Mouse (Mus musculus): ENCODE measurements around the gene Pde6h. TPM values are rescaled to one million over a fixed set of nuclear protein-coding genes. Genes with fewer than 3 reads are reported as not detected.

Pde6h gene
- polyA plus RNA-seq (2012; rRNA removed): under 0.01 and 0.07 TPM in 2 replicates

DNA sequence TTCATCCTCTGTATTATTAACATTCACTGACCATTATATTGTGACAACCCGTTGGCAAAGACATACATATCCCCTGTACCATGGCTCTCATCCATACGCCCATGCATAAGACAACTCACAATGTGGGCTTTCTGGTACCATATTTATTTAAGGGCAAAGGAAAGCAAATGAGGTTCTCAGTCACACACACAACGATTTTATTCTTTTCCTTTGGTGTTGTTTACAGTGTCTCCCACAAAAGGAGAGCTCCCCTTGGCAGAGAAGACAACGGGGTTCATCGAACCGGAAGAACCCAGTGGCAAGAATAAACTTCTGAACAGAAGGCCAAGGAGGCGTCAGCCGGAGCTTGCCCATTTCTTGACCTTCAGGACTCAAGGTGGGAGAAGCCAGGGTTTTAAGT is at the start of gene Pde6h:
Pde6h (plus strand) TSS at position 301 of the 400 bp plus-strand sequence.

DNA sequence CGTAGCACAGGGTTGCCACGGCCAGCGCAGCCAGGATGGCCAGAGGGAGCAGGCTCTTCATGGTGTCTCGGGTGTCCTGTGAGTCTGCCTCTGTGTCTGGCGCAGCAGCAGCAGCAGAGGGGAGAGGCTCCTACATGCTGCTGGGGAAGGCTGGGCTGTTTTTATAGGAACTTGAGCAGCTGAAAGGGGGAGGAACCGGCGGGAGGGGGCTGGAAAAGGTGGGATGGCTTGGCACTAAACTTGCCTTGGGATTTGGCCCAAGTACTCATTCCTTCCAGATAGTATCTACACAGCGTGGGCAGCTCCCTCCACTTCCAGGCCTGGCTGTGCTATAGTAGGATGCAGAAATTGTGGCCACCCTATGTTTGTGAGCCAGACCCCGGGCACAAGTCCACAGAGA is 48.0 kb upstream of the Pde6h start, which contains the start of gene Mgp:
Mgp (minus strand) TSS at position 154 of the 400 bp plus-strand sequence.

DNA sequence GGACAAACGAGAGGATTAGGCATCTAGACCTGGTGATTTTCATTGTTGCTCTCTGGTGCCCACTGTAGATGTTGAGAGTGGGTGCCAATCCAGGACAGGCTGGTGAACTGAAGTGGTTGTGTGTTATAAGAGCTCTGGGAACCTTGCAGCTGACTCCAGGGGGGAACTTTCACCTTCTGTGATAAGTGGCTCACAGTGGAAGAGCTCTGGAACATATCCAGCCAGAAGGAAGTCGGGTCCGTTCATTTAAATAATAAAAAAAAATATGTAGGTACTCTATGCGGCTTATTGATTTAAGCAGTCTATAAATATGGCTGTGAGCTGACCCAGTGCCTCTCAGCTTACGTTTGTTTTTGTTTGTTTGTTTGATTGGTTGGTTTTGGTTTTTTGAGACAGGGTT is 1.6 kb upstream of the Pde6h start, which contains the start of gene Erp27:
Erp27 (minus strand) TSS at position 101 of the 400 bp plus-strand sequence.

DNA sequence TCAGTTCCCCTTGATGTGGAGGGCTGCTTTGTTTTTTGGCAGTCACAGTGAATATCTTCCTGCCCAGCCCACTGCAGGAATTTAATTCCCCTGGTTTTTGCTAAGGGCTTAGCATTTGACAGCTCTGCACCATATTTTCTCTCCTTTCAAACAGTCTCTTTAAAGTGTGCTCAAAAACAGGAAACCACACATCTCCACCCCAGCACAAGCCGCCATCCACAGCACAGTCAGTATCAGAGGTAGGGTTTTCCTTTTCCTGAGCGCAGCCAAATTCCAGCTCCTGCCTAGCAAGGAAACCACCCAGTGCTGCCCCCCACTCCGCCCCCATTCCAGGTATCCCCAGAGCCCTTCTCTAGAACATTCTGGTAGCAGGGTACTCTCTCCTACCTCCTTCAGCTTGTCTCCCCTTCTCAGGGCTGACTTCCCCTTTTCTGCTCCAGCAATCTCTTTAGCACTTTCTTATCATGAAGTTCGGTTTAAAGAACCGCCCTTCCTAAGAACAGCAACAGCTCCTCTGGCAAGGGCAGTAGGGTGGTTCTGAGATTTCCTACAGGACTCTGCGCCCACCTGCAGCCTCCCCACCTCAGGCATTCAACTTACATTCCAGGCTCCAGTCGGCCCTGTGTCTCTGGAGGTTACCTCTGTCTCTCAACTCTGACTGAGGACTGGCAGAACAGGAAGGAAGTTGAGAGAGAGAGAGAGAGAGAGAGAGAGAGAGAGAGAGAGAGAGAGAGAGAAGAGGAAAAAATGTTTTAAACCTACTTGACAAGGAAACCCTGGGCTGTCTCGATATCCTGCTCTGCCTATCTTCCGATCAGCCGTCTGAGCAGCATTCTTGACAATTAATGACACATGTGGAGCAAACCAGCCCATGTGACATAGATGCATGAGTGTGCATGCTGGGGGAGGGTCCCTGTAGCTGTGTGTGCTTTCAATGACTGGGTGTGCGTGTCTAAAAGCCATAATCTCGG is 17.7 kb downstream of the Pde6h start, which contains the start of gene Arhgdib:
Arhgdib (minus strand) TSS at position 849 of the 971 bp plus-strand sequence.

Other genes starting within 250 kb of the Pde6h start
- 0.08 and 0.09 TPM in 2 replicates for gene Gucy2c, start 142.1 kb upstream of the Pde6h start, polyA plus RNA-seq (2012; rRNA removed)
- gene Hist4h4, start 119.4 kb upstream of the Pde6h start, polyA plus RNA-seq (2012; rRNA removed): 2.3 and 2.9 TPM in 2 replicates
- 99.2 and 99.8 TPM in 2 replicates for gene H2afj, start 115.6 kb upstream of the Pde6h start, polyA plus RNA-seq (2012; rRNA removed)
- gene BC049715, start 96.2 kb upstream of the Pde6h start, polyA plus RNA-seq (2012; rRNA removed): 0.61 and 0.81 TPM in 2 replicates
- 38.1 and 45.9 TPM in 2 replicates for gene Wbp11, start 95.6 kb upstream of the Pde6h start, polyA plus RNA-seq (2012; rRNA removed)
- 0.07 and 0.10 TPM in 2 replicates for gene Smco3, start 88.4 kb upstream of the Pde6h start, polyA plus RNA-seq (2012; rRNA removed)
- 15.1 and 19.9 TPM in 2 replicates for gene Art4, start 66.1 kb upstream of the Pde6h start, polyA plus RNA-seq (2012; rRNA removed)
- gene Mgp, start 48.0 kb upstream of the Pde6h start, polyA plus RNA-seq (2012; rRNA removed): 0.67 and 3.9 TPM in 2 replicates
- gene Erp27, start 1.7 kb upstream of the Pde6h start, polyA plus RNA-seq (2012; rRNA removed): 0.09 and 0.12 TPM in 2 replicates
- 75.0 and 109 TPM in 2 replicates for gene Arhgdib, start 18.1 kb downstream of the Pde6h start, polyA plus RNA-seq (2012; rRNA removed)
- 1.3 and 1.5 TPM in 2 replicates for gene Rerg, start 246.7 kb downstream of the Pde6h start, polyA plus RNA-seq (2012; rRNA removed)

All from liver, embryonic 14 days (tissue).